Mouse (Mus musculus) MEL (cell line): ENCODE data around the gene Taf11. TPM values are rescaled to one million over a fixed set of nuclear protein-coding genes. Genes with fewer than 3 reads are reported as not detected.
A peak's percentile ranks its signal among the peaks of the same experiment; 100 is the strongest.

Source experiments
- DNase-seq: peaks from one replicate; pipeline ENCODE4 v3.0.0; 2011; ENCODE audit warnings: low read depth, low spot score
- H3K27ac ChIP-seq: 2 replicates; pipeline ENCODE4 v1.5.1; 2012; ENCODE audit warnings: low read depth, mild to moderate bottlenecking, control low read depth, low read length, moderate library complexity; ENCODE audit not compliant: control insufficient read depth
- H3K27me3 ChIP-seq, 2 experiments: fragments of 150-350 bp in 1 of 2; sonication (generic) in 1 of 2; 2 replicates each; pipeline ENCODE4 v1.6.1; 2012; ENCODE audit warnings: low read length in 2 of 2, mild to moderate bottlenecking in 2 of 2, improper control_type of control experiment in 1 of 2, moderate library complexity in 1 of 2; ENCODE audit not compliant: insufficient read depth in 2 of 2, control insufficient read depth in 1 of 2
- H3K36me3 ChIP-seq, 2 experiments: 2 replicates each; pipeline ENCODE4 v1.6.1; 2012 to 2014; ENCODE audit warnings: low read length in 2 of 2, improper control_type of control experiment in 1 of 2, inconsistent platforms in 1 of 2, mild to moderate bottlenecking in 1 of 2; ENCODE audit not compliant: insufficient read depth in 2 of 2, control insufficient read depth in 1 of 2
- H3K4me1 ChIP-seq, 2 experiments: fragments of 150-350 bp in 1 of 2; sonication (generic) in 1 of 2; 2 replicates each; pipeline ENCODE4 v1.6.1; 2012; ENCODE audit warnings: low read length in 2 of 2, improper control_type of control experiment in 1 of 2, mild to moderate bottlenecking in 1 of 2; ENCODE audit not compliant: insufficient read depth in 2 of 2, control insufficient read depth in 1 of 2
- H3K4me3 ChIP-seq, 2 experiments: fragments of 150-350 bp in 1 of 2; sonication (generic) in 1 of 2; 2 replicates each; pipeline ENCODE4 v1.5.1; 2012; ENCODE audit warnings: low read depth in 2 of 2, low read length in 2 of 2, mild to moderate bottlenecking in 2 of 2, moderate library complexity in 2 of 2, control low read depth in 1 of 2, improper control_type of control experiment in 1 of 2; ENCODE audit not compliant: control insufficient read depth in 1 of 2, insufficient read depth in 1 of 2
- H3K79me2 ChIP-seq: 2 replicates; pipeline ENCODE4 v1.6.1; 2012; ENCODE audit warnings: mild to moderate bottlenecking, low read length, moderate library complexity; ENCODE audit not compliant: control insufficient read depth, poor library complexity, insufficient read depth
- H3K9ac ChIP-seq: 2 replicates; pipeline ENCODE4 v1.6.1; 2012; ENCODE audit warnings: low read depth, mild to moderate bottlenecking, control low read depth, low read length, moderate library complexity; ENCODE audit not compliant: control insufficient read depth, poor library complexity, severe bottlenecking
- H3K9me3 ChIP-seq: fragments of 150-350 bp; sonication (generic); replicated peaks from 2 replicates; pipeline ENCODE4 v1.6.1; 2012; ENCODE audit warnings: mild to moderate bottlenecking, low read length, improper control_type of control experiment, moderate library complexity; ENCODE audit not compliant: insufficient read depth
- BHLHE40 ChIP-seq: IDR thresholded peaks from 2 replicates; pipeline ENCODE4 v1.6.1; 2012; ENCODE audit warnings: low read depth, mild to moderate bottlenecking, inconsistent platforms, low read length, improper control_type of control experiment, borderline replicate concordance
- CHD1 ChIP-seq: IDR thresholded peaks from 2 replicates; pipeline ENCODE4 v1.6.1; 2012; ENCODE audit warnings: low read depth, mild to moderate bottlenecking, inconsistent platforms, low read length, improper control_type of control experiment
- CHD2 ChIP-seq: IDR thresholded peaks from 2 replicates; pipeline ENCODE4 v1.6.1; 2011; ENCODE audit warnings: low read length, improper control_type of control experiment
- ELF1 ChIP-seq: IDR thresholded peaks from 2 replicates; pipeline ENCODE4 v1.6.1; 2014; ENCODE audit warnings: low read depth, mild to moderate bottlenecking, inconsistent platforms, low read length, improper control_type of control experiment, moderate library complexity
- ETS1 ChIP-seq: IDR thresholded peaks from 2 replicates; pipeline ENCODE4 v1.6.1; 2012; ENCODE audit warnings: low read depth, mild to moderate bottlenecking, inconsistent platforms, low read length, improper control_type of control experiment, moderate library complexity
- HCFC1 ChIP-seq: IDR thresholded peaks from 2 replicates; pipeline ENCODE4 v1.6.1; 2012; ENCODE audit warnings: low read depth, mild to moderate bottlenecking, inconsistent platforms, low read length, improper control_type of control experiment, moderate library complexity
- JUND ChIP-seq: IDR thresholded peaks from 2 replicates; pipeline ENCODE4 v1.6.1; 2011; ENCODE audit warnings: low read depth, mild to moderate bottlenecking, improper control_type of control experiment, low read length
- MAZ ChIP-seq: IDR thresholded peaks from 2 replicates; pipeline ENCODE4 v1.6.1; 2012; ENCODE audit warnings: low read depth, mild to moderate bottlenecking, inconsistent platforms, low read length, improper control_type of control experiment
- MEF2A ChIP-seq: IDR thresholded peaks from 2 replicates; pipeline ENCODE4 v1.6.1; 2014; ENCODE audit warnings: low read depth, mild to moderate bottlenecking, inconsistent platforms, low read length, improper control_type of control experiment; ENCODE audit not compliant: poor library complexity, insufficient replicate concordance, severe bottlenecking; ENCODE audit errors: extremely low read depth
- MXI1 ChIP-seq: IDR thresholded peaks from 2 replicates; pipeline ENCODE4 v1.6.1; 2011; ENCODE audit warnings: mild to moderate bottlenecking, low read depth, low read length, improper control_type of control experiment
- MYC ChIP-seq: IDR thresholded peaks from 2 replicates; pipeline ENCODE4 v1.6.1; 2011; ENCODE audit warnings: low read depth, mild to moderate bottlenecking, low read length, improper control_type of control experiment, moderate library complexity
- NELFE ChIP-seq: IDR thresholded peaks from 2 replicates; pipeline ENCODE4 v1.6.1; 2011; ENCODE audit warnings: low read depth, low read length, improper control_type of control experiment
- POLR2A ChIP-seq, 2 experiments: IDR thresholded peaks; 2 replicates each; pipeline ENCODE4 v1.6.1; 2011 to 2012; ENCODE audit warnings: low read length in 2 of 2, mild to moderate bottlenecking in 2 of 2, control low read depth in 1 of 2, improper control_type of control experiment in 1 of 2, low read depth in 1 of 2, moderate library complexity in 1 of 2; ENCODE audit not compliant: control insufficient read depth in 1 of 2, insufficient read depth in 1 of 2, poor library complexity in 1 of 2
- POLR2AphosphoS2 ChIP-seq: IDR thresholded peaks from 2 replicates; pipeline ENCODE4 v1.6.1; 2011; ENCODE audit warnings: low read length, improper control_type of control experiment
- POLR2AphosphoS5 ChIP-seq: IDR thresholded peaks from 2 replicates; pipeline ENCODE4 v1.6.1; 2012; ENCODE audit warnings: low read depth, borderline replicate concordance, mild to moderate bottlenecking, inconsistent platforms, low read length, moderate library complexity, mixed read lengths
- RCOR1 ChIP-seq: IDR thresholded peaks from 2 replicates; pipeline ENCODE4 v1.6.1; 2012; ENCODE audit warnings: low read depth, mild to moderate bottlenecking, inconsistent platforms, low read length, improper control_type of control experiment
- SIN3A ChIP-seq: IDR thresholded peaks from 2 replicates; pipeline ENCODE4 v1.6.1; 2012; ENCODE audit warnings: low read length, improper control_type of control experiment, inconsistent platforms
- SMC3 ChIP-seq: IDR thresholded peaks from 2 replicates; pipeline ENCODE4 v1.6.1; 2011; ENCODE audit warnings: low read depth, low read length, improper control_type of control experiment
- TAL1 ChIP-seq: IDR thresholded peaks from 2 replicates; pipeline ENCODE4 v1.6.1; 2012; ENCODE audit warnings: mild to moderate bottlenecking, inconsistent platforms, low read length, moderate library complexity, mixed read lengths
- TCF12 ChIP-seq: IDR thresholded peaks from 2 replicates; pipeline ENCODE4 v1.6.1; 2014; ENCODE audit warnings: low read depth, mild to moderate bottlenecking, inconsistent platforms, low read length, improper control_type of control experiment, moderate library complexity
- UBTF ChIP-seq: IDR thresholded peaks from 2 replicates; pipeline ENCODE4 v1.6.1; 2012; ENCODE audit warnings: low read depth, mild to moderate bottlenecking, inconsistent platforms, low read length, improper control_type of control experiment, moderate library complexity, borderline replicate concordance; ENCODE audit not compliant: insufficient read depth
- USF2 ChIP-seq, 2 experiments: IDR thresholded peaks; 2 replicates each; pipeline ENCODE4 v1.6.1; 2011 to 2012; ENCODE audit warnings: improper control_type of control experiment in 2 of 2, low read length in 2 of 2, borderline replicate concordance in 1 of 2, inconsistent platforms in 1 of 2, low read depth in 1 of 2, mild to moderate bottlenecking in 1 of 2; ENCODE audit not compliant: insufficient read depth in 1 of 2
- ZKSCAN1 ChIP-seq: IDR thresholded peaks from 2 replicates; pipeline ENCODE4 v1.6.1; 2012; ENCODE audit warnings: low read depth, mild to moderate bottlenecking, inconsistent platforms, low read length, improper control_type of control experiment, moderate library complexity
- ZMIZ1 ChIP-seq: IDR thresholded peaks from 2 replicates; pipeline ENCODE4 v1.6.1; 2012; ENCODE audit warnings: low read depth, mild to moderate bottlenecking, inconsistent platforms, low read length, improper control_type of control experiment, moderate library complexity
- polyA plus RNA-seq, 2 experiments: library from polyadenylated mRNA; stranded (reverse) in 1 of 2; unstranded in 1 of 2; fragments of >175 nt in 1 of 2; fragments of >200 nt in 1 of 2; gene quantifications; 2 replicates each; pipeline versions ENCODE4 v1.2.1 to v1.2.4; 2012; ENCODE audit warnings: low replicate concordance in 2 of 2, low read depth in 1 of 2; ENCODE audit not compliant: insufficient read length in 2 of 2, insufficient read depth in 1 of 2, missing spikeins in 1 of 2
- total RNA-seq: library from RNA; depleted of rRNA; stranded (reverse); fragments of 300-350 nt; gene quantifications from 2 replicates; pipeline ENCODE4 v1.2.3, GENCODE M21; 2012

Taf11 gene
- total and polyA plus RNA-seq, 3 experiments: 45.7 to 77.8 TPM; not detected in 1

DNA sequence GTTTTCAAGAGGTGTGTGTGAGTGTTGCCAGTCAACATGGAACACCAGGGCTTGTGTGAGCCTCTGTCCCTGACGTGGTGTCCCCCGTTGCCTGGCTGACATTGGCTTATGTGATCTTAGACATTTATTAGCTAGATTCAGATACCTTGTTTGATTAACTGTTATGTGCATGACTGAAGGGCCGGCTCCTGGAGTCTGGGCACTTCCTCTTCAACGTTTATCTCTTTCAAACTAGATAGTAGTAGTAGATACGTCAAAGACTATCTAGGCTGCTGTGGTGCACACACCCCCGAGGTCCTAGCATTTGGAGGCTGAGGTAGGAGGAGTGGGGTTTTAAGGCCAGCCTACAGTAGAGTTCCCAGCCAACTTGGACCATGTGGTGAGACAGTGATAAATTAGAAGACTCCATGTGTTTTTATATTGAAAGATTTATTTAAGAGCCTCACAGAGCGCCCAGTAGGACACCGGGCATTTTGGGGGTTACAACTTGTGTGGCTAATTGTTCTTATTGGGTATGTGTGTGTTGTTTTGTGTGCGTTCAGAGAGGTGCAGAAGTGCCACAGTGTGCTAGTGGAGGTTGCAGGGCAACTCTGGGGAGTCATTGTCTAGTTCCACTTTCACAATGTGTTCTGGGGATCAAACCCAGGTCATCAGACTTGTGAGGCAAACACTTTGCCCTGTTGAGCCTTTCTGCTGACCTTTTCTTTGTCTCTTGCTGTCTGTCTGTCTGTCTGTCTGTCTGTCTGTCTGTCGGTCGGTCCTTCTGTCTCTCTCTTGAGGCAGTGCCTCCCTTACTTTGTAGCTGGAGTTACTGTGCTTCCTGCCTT is 51.8 kb downstream of the Taf11 start (continued):
- TF ChIP-seq RCOR1 (no peak), TCF12 (peak; percentile 70), ZKSCAN1 (no peak), MXI1 (peak; percentile 97)

DNA sequence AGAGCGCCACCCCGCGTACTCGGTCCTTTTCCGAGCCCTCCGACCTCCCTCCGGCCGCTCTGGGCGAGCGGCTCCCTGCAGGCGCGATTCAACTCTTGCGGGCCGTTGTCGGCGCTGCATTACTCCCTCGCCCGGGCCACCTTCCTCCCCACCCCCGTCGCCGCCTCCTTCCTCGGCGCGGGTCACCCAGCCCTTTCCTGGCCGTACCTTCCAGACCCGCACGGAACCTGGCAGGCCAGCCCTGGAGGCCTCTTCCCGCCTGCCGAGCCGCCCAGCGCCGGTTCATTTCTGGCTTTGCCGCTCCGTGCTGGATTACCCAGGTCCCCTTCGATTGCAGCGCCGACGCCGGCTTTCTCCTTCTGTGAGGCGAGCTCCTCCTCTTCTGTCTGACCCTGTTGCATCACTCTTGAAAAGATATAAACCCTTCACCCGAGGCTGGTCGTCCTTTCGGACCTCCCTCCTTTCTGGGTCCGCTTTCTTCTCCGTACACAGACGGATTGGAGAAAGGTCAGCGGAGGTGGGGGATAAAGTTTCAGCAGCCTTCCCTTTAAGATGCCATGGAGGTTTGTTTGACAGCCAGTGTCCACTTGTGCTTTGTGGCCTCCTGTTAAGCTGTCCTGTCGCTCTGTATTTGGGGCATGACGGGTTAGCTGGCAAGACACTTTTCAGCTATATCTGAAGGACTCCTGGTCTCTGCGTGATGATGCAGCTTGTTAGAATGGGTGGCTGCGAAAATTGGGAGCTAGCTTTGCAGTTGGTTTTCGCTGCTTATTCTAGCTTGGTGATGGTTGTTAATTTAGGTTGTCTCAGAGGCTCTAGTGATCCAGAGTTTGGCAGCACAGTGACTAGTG is 52.6 kb downstream of the Taf11 start:
- Histone ChIP-seq H3K4me1 (peaks cover 16 to 23% of the 10 kb centered on the region in 2 experiments), H3K27ac (peak overlapping the region; percentile 82)
- peak; percentile 77 for DNase-seq

DNA sequence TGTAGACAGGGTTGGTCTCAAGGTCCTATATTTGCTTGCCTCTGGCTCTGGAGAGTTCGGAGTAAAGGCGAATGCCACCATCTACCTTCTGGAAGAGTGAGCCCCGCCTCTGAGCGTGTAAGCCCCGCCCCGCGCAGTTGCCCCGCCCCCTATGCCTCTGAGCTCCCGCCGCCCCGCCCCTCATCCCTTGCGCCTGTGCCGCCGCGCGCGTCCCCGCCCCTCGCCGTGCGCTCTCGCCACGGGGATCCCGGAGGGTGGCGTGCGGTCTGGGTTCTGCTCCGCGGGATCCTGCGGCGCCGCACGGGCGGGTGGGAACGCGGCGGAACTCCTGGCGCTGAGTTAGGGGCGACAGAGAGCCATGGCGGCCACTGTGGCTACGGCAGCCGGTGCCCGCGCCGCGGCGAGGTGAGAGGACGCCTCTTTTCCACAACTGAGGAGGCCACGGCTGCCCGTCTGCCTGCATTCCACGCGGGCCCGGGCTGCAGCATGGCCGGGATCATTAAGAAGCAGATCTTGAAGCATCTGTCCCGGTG is 53.3 kb downstream of the Taf11 start, which contains the start of gene Uhrf1bp1:
TSS of gene Uhrf1bp1 (plus strand) at position 177 of the 533 bp plus-strand sequence.
- Histone ChIP-seq H3K27ac (peak within 1 kb of the TSS; percentile 82), H3K9me3 (no peaks in the 10 kb centered on the region), H3K79me2 (peaks cover 47% of the 10 kb centered on the region), H3K4me3 (peak within 1 kb of the TSS; percentile 75 to 97), H3K4me1 (peaks cover 16 to 23% of the 10 kb centered on the region in 2 experiments), H3K27me3 (no peaks in the 10 kb centered on the region), H3K9ac (peak within 1 kb of the TSS; percentile 86), H3K36me3 (peaks cover 3 to 19% of the 10 kb centered on the region in 2 experiments)
- peak; percentile 90 for DNase-seq
- peak; percentile 79 for TF ChIP-seq NELFE
- no peak for TF ChIP-seq ETS1
- TF ChIP-seq SMC3: no peak
- TF ChIP-seq UBTF: no peak
- TF ChIP-seq RCOR1: no peak
- TF ChIP-seq JUND: no peak
- TF ChIP-seq MYC: no peak
- TF ChIP-seq TCF12: 0 out of 2 replicates have a peak, but pooled peaks have one; percentile 26
- TF ChIP-seq POLR2AphosphoS2: peak; percentile 29; the same call in 1 of the 2 replicates
- no peak for TF ChIP-seq USF2 (IDR thresholded peaks at IDR 0.05; ENCODE audit: borderline replicate concordance in 1 of 2, insufficient read depth in 1 of 2, low read depth in 1 of 2, low read length in 2 of 2)
- no peak for TF ChIP-seq POLR2AphosphoS5
- no peak for TF ChIP-seq TAL1
- no peak for TF ChIP-seq ZKSCAN1
- TF ChIP-seq BHLHE40: no peak
- 0 out of 2 replicates have a peak, but pooled peaks have one; percentile 16 for TF ChIP-seq MAZ
- 0 out of 2 replicates have a peak, but pooled peaks have one; percentile 26 for TF ChIP-seq HCFC1
- TF ChIP-seq CHD2: no peak
- no peak for TF ChIP-seq MEF2A
- no peak for TF ChIP-seq CHD1

More for the DNA sequence above, 52.6 kb downstream of the Taf11 start:
- H3K79me2 ChIP-seq: peaks cover 54% of the 10 kb centered on the region
- no peak for TF ChIP-seq ELF1
- peak; percentile 26; the same call in 1 of the 2 replicates for TF ChIP-seq RCOR1
- peak; percentile 48; the same call in 1 of the 2 replicates for TF ChIP-seq NELFE
- peak; percentile 11 for TF ChIP-seq SIN3A
- TF ChIP-seq POLR2A (IDR thresholded peaks at IDR 0.05; ENCODE audit: control insufficient read depth in 1 of 2, insufficient read depth in 1 of 2, low read depth in 1 of 2, low read length in 2 of 2, poor library complexity in 1 of 2): no peak; a peak in 1 of 4 replicates
- TF ChIP-seq CHD1: peak; percentile 61
- 0 out of 2 replicates have a peak, but pooled peaks have one; percentile 14 for TF ChIP-seq ZMIZ1
- no peak; the same call in none of the 2 replicates for TF ChIP-seq MXI1
- TF ChIP-seq TCF12: no peak
- no peaks in the 10 kb centered on the region for H3K9me3 ChIP-seq
- H3K27me3 ChIP-seq: no peaks in the 10 kb centered on the region
- H3K4me3 ChIP-seq: peak overlapping the region; percentile 75 to 97
- peaks cover 3 to 19% of the 10 kb centered on the region in 2 experiments for H3K36me3 ChIP-seq
- H3K9ac ChIP-seq: peak overlapping the region; percentile 86
